In genomic region chr2:146586981-146587380, GRCm38 (mm10) we compare ENCODE assay signal across 18 mouse cellular contexts.
"Had no signal": no experiment of that assay in that cellular context is flagged by ENCODE, and none has a peak within 500 bp of the region (broad histone marks: within the 10 kb centered on the region; RNA-seq: fewer than 3 reads in every experiment).

No protein-coding gene starts in this region.

- ATAC-seq: midbrain, embryonic 16.5 days had no signal

- H3K27ac ChIP-seq: kidney, embryonic 15.5 days; left cerebral cortex, adult 2 months; liver, embryonic 13.5 days; midbrain, embryonic 12.5 days; neural tube, embryonic 13.5 days had no signal

- H3K36me3 ChIP-seq: kidney, embryonic 15.5 days; liver, embryonic 13.5 days; midbrain, embryonic 12.5 days; neural tube, embryonic 13.5 days had no signal

- H3K4me2 ChIP-seq: kidney, embryonic 15.5 days; liver, embryonic 13.5 days; lung, embryonic 14.5 days; midbrain, embryonic 12.5 days; neural tube, embryonic 13.5 days had no signal

- H3K9me3 ChIP-seq: kidney, embryonic 15.5 days; liver, embryonic 13.5 days; midbrain, embryonic 12.5 days; neural tube, embryonic 13.5 days had no signal

- H3K4me3 ChIP-seq: kidney, embryonic 15.5 days; left cerebral cortex, adult 2 months; liver, embryonic 13.5 days; midbrain, embryonic 12.5 days; myocyte; neural tube, embryonic 13.5 days had no signal

- DNase-seq: kidney, adult 11 months; kidney, adult 8-10 months; kidney, postnatal 10 days; kidney, postnatal 36 days; layer of hippocampus, postnatal 36 days; liver, embryonic 13.5 days; lung, embryonic 14.5 days; lung, postnatal 4 days; retina, postnatal 1 day; right cerebral cortex, postnatal 25 days; thymus, adult 18-20 months; thymus, postnatal 36 days had no signal

- H3K27me3 ChIP-seq: kidney, embryonic 15.5 days; liver, embryonic 13.5 days; midbrain, embryonic 12.5 days; neural tube, embryonic 13.5 days had no signal

- H3K9ac ChIP-seq: kidney, embryonic 15.5 days; liver, embryonic 13.5 days; lung, embryonic 14.5 days; midbrain, embryonic 12.5 days; neural tube, embryonic 13.5 days had no signal

- H3K4me1 ChIP-seq: kidney, embryonic 15.5 days; liver, embryonic 13.5 days; midbrain, embryonic 12.5 days; neural tube, embryonic 13.5 days had no signal
